Mouse (Mus musculus): ENCODE results near the gene Cpm. TPM values are rescaled to one million over a fixed set of nuclear protein-coding genes. Genes with fewer than 3 reads are reported as not detected.

Gene Cpm
- total RNA-seq, 2 experiments from 2014 or later = 13.2 to 14.0 TPM

DNA sequence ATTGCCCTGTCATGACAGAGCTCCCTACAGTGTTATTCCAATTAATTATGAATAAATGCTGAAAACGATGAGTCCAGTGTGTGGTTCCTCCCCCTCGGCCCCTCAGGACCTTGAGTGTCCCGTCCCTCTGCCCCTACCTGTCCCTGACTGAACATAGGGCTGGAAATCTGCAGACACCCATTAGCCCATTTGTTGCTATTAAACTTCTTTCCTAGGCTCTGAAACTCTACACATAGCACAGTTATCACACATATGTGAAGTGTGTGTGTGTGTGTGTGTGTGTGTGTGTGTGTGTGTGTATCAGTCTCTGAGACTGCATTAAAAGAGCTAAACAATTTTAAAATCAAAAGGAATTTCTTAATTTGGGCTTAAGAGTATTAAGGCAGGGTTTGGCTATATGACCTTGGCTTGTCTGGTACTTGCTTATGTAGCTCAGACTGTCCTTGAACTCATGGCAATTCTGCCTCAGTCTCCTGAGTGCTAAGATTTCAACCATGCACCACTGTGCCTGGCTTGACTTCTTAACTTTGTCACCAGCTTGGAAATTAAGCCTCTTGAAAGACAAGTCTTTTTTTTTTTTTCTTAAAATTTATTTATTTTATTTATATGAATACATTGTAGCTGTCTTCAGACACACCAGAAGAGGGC is 28.5 kb downstream of the Cpm start:
- no peak for DNase-seq (ENCODE audit: low spot score in 2 of 2)

GRCm38 (mm10) chr10:117658522-117659429 is 29.5 kb downstream of the Cpm start:
- DNase-seq (ENCODE audit: low spot score in 2 of 2) = no peak

- DNase-seq (ENCODE audit: low spot score in 2 of 2) = no peak
Measured at GRCm38 (mm10) chr10:117659430-117659813, 30.1 kb downstream of the Cpm start.

DNA sequence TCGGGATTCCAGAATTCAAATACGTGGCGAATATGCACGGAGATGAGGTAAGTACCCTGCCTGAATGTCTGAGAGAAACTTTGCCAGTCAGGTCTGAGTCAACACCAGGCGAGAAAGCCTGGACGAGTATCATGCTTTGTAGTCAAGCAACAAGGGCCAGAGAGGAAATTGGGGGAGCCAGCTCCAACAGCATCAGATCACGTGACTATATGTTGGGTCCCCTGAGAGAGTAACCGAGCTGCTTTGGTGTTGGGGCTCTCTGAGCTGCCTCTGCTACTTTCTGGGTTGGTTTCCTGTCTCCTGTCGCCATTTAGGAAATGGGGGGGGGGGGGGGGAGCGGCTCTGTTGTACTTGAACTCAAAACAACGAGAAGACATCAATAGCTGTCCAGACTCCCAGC is 30.5 kb downstream of the Cpm start:
- no peak for DNase-seq (ENCODE audit: low spot score in 2 of 2)

GRCm38 (mm10) chr10:117662316-117663055 is 33.2 kb downstream of the Cpm start:
- DNase-seq (ENCODE audit: low spot score in 2 of 2) = no peak

DNA sequence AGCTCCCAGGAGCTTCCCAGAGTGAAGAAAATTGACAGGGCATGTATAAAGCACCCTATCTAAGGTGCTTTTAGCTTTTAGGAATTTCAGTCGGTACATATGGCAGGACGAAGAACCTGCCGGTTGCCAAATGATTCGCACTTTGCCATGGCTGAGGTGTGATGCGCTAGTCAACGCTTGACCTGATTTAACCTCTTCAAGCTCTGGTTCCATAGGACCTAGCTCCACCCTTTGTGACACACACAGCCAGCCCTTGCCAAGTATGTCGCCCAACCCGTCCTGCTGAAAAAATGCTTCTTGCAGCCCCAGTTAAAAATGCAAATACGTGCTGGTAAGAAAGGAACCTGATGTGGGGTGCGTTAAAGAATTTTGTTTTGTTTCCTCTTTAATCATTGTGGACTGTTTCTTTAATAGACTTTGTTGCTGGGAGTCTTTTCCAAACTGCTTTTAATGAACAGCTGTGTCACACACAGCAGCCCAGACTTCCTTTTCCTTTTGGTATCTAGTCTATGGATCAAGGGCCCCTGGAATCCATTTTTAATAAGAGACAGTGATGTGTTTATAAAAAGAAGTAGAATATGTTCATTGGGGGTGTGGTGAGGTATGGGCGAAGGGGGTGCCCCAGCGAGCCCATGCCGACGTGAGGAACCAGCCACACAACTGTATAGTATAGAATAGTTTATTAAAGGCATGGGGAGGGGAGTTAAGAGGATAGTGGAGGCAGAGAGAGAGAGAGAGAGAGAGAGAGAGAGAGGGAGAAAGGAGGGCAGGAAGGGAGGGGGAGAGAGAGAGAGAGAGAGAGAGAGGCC is 34.0 kb downstream of the Cpm start:
- no peak for DNase-seq (ENCODE audit: low spot score in 2 of 2)

GRCm38 (mm10) chr10:117663865-117664200 is 34.5 kb downstream of the Cpm start:
- DNase-seq (ENCODE audit: low spot score in 2 of 2) = no peak

GRCm38 (mm10) chr10:117664208-117664925 is 35.1 kb downstream of the Cpm start:
- no peak for DNase-seq (ENCODE audit: low spot score in 2 of 2)

- no peak for DNase-seq (ENCODE audit: low spot score in 2 of 2)
Measured at GRCm38 (mm10) chr10:117664926-117665209, 35.6 kb downstream of the Cpm start.

DNA sequence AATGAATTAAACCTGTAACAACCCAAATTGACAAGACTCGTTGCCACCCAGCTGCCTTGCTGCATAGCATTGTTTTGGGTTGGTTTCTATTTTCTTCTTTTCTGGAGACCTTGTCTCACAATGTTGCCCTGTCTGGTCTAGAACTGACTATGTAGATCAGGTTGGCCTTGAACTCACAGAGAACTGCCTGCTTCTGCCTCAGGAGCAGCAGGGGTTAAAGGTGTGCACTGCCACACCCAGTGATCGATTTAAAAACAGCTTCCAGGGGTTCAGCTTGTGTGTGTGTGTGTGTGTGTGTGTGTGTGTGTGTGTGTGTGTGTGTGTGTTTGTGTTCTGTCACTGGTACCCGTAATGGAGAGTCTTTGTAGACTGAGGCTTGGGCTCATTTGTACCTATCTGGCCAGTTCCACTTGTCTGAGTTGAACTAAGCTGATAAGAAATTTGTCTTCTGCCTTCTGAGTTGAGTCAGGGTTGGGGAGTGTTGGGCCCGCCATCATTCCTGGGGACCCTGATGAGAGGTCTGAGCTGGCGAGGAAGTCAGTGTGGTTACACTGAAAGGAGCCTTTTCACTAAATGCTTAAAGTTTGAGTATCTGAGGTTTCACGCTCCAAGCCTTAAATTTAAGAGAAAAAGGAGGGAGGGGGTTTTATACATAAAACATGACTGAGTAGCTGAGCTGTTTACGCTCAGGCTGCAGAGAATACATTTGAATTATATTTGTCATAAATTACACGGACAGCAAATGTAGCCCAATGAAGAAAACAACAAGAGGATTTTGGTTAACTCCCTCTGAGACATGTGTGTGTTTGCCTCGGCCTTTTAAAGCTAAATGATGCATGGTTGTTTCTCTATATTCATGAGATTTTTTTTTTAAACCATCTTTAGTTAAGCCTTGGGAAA is 36.3 kb downstream of the Cpm start:
- DNase-seq (ENCODE audit: low spot score in 2 of 2) = no peak

GRCm38 (mm10) chr10:117666361-117666760 is 37.1 kb downstream of the Cpm start:
- no peak for DNase-seq (ENCODE audit: low spot score in 2 of 2)

GRCm38 (mm10) chr10:117666947-117667630 is 37.8 kb downstream of the Cpm start:
- DNase-seq (ENCODE audit: low spot score in 2 of 2) = no peak

GRCm38 (mm10) chr10:117667663-117668507 is 38.6 kb downstream of the Cpm start:
- no peak for DNase-seq (ENCODE audit: low spot score in 2 of 2)

DNA sequence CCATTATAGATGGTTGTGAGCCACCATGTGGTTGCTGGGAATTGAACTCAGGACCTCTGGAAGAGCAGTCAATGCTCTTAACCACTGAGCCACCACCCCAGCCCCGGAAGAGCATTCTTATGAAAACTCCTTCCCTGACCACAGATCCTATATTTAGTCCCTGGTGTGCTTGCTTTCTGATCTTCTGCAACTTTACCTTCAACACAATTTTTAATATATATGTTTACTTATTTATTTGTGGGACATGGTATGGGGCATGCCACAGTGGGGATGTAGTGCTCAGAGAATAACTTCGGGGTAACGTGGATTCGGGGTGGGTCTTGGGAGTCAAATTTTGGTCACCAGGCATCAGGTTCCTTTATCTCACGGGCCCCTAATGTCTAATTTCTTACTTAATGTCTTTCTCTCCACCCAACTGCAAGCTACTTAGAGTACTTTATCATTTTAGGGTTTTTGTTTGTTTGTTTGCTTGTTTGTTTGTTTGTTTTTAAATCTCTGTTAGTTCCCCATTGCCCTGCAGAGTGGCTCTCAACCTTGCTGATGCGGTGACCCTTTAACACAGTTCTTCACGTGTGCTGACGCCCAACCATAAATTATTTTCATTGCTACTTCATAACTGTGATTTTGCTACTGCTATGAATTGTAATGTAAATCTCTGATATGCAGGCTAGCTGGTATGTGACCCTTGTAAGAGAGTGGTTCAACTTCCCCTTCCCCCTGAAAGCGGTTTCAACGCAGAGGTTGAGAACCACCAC is 39.4 kb downstream of the Cpm start:
- DNase-seq (ENCODE audit: low spot score in 2 of 2) = no peak

DNA sequence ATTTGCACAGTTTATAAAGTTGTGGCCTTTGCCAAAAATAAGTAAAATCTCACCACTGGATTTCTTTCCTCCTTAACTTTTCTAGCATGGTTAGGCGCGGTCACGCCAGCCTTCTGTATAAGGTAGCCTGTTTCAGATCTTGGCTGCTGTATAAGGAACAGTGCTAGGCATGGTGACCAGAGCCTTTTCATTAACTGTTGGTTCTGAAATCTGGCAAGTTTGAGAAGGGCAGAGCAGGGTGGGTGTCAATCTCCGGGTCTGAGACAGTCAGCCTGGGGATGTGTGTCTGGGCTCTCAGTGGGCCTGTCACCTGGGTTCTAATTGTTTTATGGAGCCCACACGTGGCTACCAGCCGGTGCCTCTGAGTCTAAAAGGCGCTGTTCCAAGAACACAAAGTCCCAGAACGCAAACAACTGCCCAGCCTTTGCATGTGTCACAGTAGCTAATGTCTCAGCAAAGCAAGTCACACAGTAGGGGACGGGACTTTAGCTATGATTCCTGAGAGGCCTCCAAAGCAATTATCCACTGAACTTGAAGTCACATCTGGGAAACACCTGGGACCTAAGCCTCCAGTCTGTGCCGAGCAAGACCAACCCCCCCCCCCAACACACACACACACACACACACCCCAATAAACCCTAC is 40.3 kb downstream of the Cpm start:
- no peak for DNase-seq (ENCODE audit: low spot score in 2 of 2)

GRCm38 (mm10) chr10:117670092-117670491 is 40.8 kb downstream of the Cpm start:
- DNase-seq (ENCODE audit: low spot score in 2 of 2) = no peak

- no peak for DNase-seq (ENCODE audit: low spot score in 2 of 2)
Measured at GRCm38 (mm10) chr10:117670791-117671190, 41.5 kb downstream of the Cpm start.
